ENCODE assay signal across 20 mouse cellular contexts in genomic region chr10:17042973-17043372, GRCm38 (mm10).
A peak's percentile ranks its signal among the peaks of the same experiment; 100 is the strongest.
DNase-seq lines count a peak whose midpoint lies in the region; ATAC-seq and TF ChIP-seq lines count a peak whose summit lies in the region.
"Had no signal": no experiment of that assay in that cellular context is flagged by ENCODE, and none has a peak within 500 bp of the region (broad histone marks: within the 10 kb centered on the region; RNA-seq: fewer than 3 reads in every experiment).

No protein-coding gene starts in this region.

- no peak overlapping the region for H3K4me2 ChIP-seq in midbrain, embryonic 11.5 days
- no peak overlapping the region for H3K4me2 ChIP-seq in midbrain, embryonic 15.5 days
- H3K4me2 ChIP-seq in embryonic facial prominence, embryonic 15.5 days (replicated peaks), result no peak overlapping the region
- no peak overlapping the region for H3K4me2 ChIP-seq in neural tube, embryonic 15.5 days
- H3K4me2 ChIP-seq: embryonic facial prominence, embryonic 12.5 days; kidney, embryonic 15.5 days; liver, embryonic 13.5 days; neural tube, embryonic 13.5 days had no signal

- DNase-seq in heart, adult 9 months (ENCODE audit: low spot score in 2 of 2), result peak; percentile 17 to 38
- no peak for DNase-seq in heart, embryonic 10.5 days (ENCODE audit: low spot score)
- DNase-seq in midbrain, embryonic 11.5 days (ENCODE audit: low spot score, missing footprints), result peak; percentile 31
- no peak for DNase-seq in spleen, postnatal 4 days (ENCODE audit: low spot score in 2 of 2)
- DNase-seq: adrenal gland, postnatal 14 days; cerebellum, adult 18-20 months; cerebellum, postnatal 36 days; left cerebral cortex, postnatal 4 days; liver, embryonic 13.5 days; right cerebral cortex, postnatal 14 days; thymus, postnatal 36 days had no signal

- H3K9me3 ChIP-seq in heart, embryonic 10.5 days, result no peaks in the 10 kb centered on the region
- H3K9me3 ChIP-seq in midbrain, embryonic 11.5 days (ENCODE audit: control insufficient read depth, low read length), result no peaks in the 10 kb centered on the region
- no peaks in the 10 kb centered on the region for H3K9me3 ChIP-seq in midbrain, embryonic 15.5 days
- no peaks in the 10 kb centered on the region for H3K9me3 ChIP-seq in embryonic facial prominence, embryonic 15.5 days (replicated peaks)
- H3K9me3 ChIP-seq in neural tube, embryonic 15.5 days (replicated peaks), result no peaks in the 10 kb centered on the region
- H3K9me3 ChIP-seq: embryonic facial prominence, embryonic 12.5 days; kidney, embryonic 15.5 days; liver, embryonic 13.5 days; neural tube, embryonic 13.5 days had no signal

- no peak overlapping the region for H3K9ac ChIP-seq in midbrain, embryonic 11.5 days (ENCODE audit: low read length)
- H3K9ac ChIP-seq in midbrain, embryonic 15.5 days, result no peak overlapping the region
- H3K9ac ChIP-seq in embryonic facial prominence, embryonic 15.5 days, result no peak overlapping the region
- H3K9ac ChIP-seq in neural tube, embryonic 15.5 days (replicated peaks), result no peak overlapping the region
- H3K9ac ChIP-seq: embryonic facial prominence, embryonic 12.5 days; kidney, embryonic 15.5 days; liver, embryonic 13.5 days; neural tube, embryonic 13.5 days had no signal

- TF ChIP-seq CTCF in small intestine, adult 2 months (IDR thresholded peaks at IDR 0.05; ENCODE audit: extremely low read depth, insufficient read length, insufficient replicate concordance, low read depth, low read length), result no peak

- no peaks in the 10 kb centered on the region for H3K36me3 ChIP-seq in heart, embryonic 10.5 days
- H3K36me3 ChIP-seq in midbrain, embryonic 11.5 days (ENCODE audit: control insufficient read depth, insufficient read depth, low read length), result no peaks in the 10 kb centered on the region
- no peaks in the 10 kb centered on the region for H3K36me3 ChIP-seq in midbrain, embryonic 15.5 days (replicated peaks)
- no peaks in the 10 kb centered on the region for H3K36me3 ChIP-seq in embryonic facial prominence, embryonic 15.5 days
- H3K36me3 ChIP-seq in small intestine, adult 2 months (ENCODE audit: control insufficient read depth, insufficient read depth, low read length), result no peaks in the 10 kb centered on the region
- H3K36me3 ChIP-seq in neural tube, embryonic 15.5 days, result no peaks in the 10 kb centered on the region
- H3K36me3 ChIP-seq: embryonic facial prominence, embryonic 12.5 days; kidney, embryonic 15.5 days; liver, embryonic 13.5 days; neural tube, embryonic 13.5 days had no signal

- H3K27me3 ChIP-seq in heart, embryonic 10.5 days (ENCODE audit: insufficient read depth, poor library complexity, severe bottlenecking), result no peaks in the 10 kb centered on the region
- H3K27me3 ChIP-seq in midbrain, embryonic 11.5 days (ENCODE audit: control insufficient read depth, insufficient read depth, low read length), result no peaks in the 10 kb centered on the region
- no peaks in the 10 kb centered on the region for H3K27me3 ChIP-seq in midbrain, embryonic 15.5 days (replicated peaks)
- H3K27me3 ChIP-seq in embryonic facial prominence, embryonic 15.5 days, result no peaks in the 10 kb centered on the region
- H3K27me3 ChIP-seq in small intestine, adult 2 months (ENCODE audit: control insufficient read depth, insufficient read depth, low read length), result no peaks in the 10 kb centered on the region
- no peaks in the 10 kb centered on the region for H3K27me3 ChIP-seq in neural tube, embryonic 15.5 days (replicated peaks)
- H3K27me3 ChIP-seq: embryonic facial prominence, embryonic 12.5 days; kidney, embryonic 15.5 days; liver, embryonic 13.5 days; neural tube, embryonic 13.5 days had no signal

- H3K4me3 ChIP-seq in heart, embryonic 10.5 days, result no peak overlapping the region
- no peak overlapping the region for H3K4me3 ChIP-seq in midbrain, embryonic 11.5 days (ENCODE audit: low read depth, low read length)
- no peak overlapping the region for H3K4me3 ChIP-seq in midbrain, embryonic 15.5 days
- no peak overlapping the region for H3K4me3 ChIP-seq in embryonic facial prominence, embryonic 15.5 days (replicated peaks)
- no peak overlapping the region for H3K4me3 ChIP-seq in small intestine, adult 2 months (ENCODE audit: low read depth, low read length)
- H3K4me3 ChIP-seq in neural tube, embryonic 15.5 days (replicated peaks), result no peak overlapping the region
- H3K4me3 ChIP-seq: embryonic facial prominence, embryonic 12.5 days; kidney, embryonic 15.5 days; layer of hippocampus, adult 2 months; liver, embryonic 13.5 days; neural tube, embryonic 13.5 days had no signal

- no peak for TF ChIP-seq POLR2A in small intestine, adult 2 months (IDR thresholded peaks at IDR 0.05; ENCODE audit: low read depth, low read length)

- H3K27ac ChIP-seq in heart, embryonic 10.5 days, result no peak overlapping the region
- H3K27ac ChIP-seq in midbrain, embryonic 11.5 days (ENCODE audit: low read depth, low read length), result no peak overlapping the region
- H3K27ac ChIP-seq in midbrain, embryonic 15.5 days, result no peak overlapping the region
- H3K27ac ChIP-seq in embryonic facial prominence, embryonic 15.5 days (replicated peaks), result no peak overlapping the region; the same call in 1 of the 2 replicates
- H3K27ac ChIP-seq in small intestine, adult 2 months (ENCODE audit: insufficient read depth, low read depth, low read length), result peak overlapping the region; percentile 4; the same call in 1 of the 2 replicates
- no peak overlapping the region for H3K27ac ChIP-seq in neural tube, embryonic 15.5 days (replicated peaks)
- H3K27ac ChIP-seq: embryonic facial prominence, embryonic 12.5 days; hindbrain, postnatal 0 days; kidney, embryonic 15.5 days; layer of hippocampus, adult 2 months; liver, embryonic 13.5 days; neural tube, embryonic 13.5 days had no signal

- whole genome bisulfite sequencing in heart, embryonic 10.5 days, result 74% methylated on average over 3 of the region's 3 CpGs
- 85% methylated on average over 3 of the region's 3 CpGs for WGBS in midbrain, embryonic 11.5 days
- WGBS in midbrain, embryonic 15.5 days, result 90% methylated on average over 3 of the region's 3 CpGs
- 35% methylated on average over 3 of the region's 3 CpGs for WGBS in embryonic facial prominence, embryonic 15.5 days
- WGBS in small intestine, adult 2 months, result 90% methylated on average over 3 of the region's 3 CpGs
- WGBS in neural tube, embryonic 15.5 days, result 87% methylated on average over 3 of the region's 3 CpGs

- no peak for ATAC-seq in midbrain, embryonic 11.5 days (ENCODE audit: low FRiP score)
- no peak for ATAC-seq in midbrain, embryonic 15.5 days (replicated peaks)
- 0 out of 2 replicates have a peak, but pooled peaks have one; percentile 47 for ATAC-seq in embryonic facial prominence, embryonic 15.5 days (ENCODE audit: insufficient number of reproducible peaks, low FRiP score, low TSS enrichment, low read depth)
- ATAC-seq in neural tube, embryonic 15.5 days (ENCODE audit: low FRiP score), result no peak
- ATAC-seq: hindbrain, postnatal 0 days had no signal

- H3K4me1 ChIP-seq in heart, embryonic 10.5 days, result no peaks in the 10 kb centered on the region
- no peaks in the 10 kb centered on the region for H3K4me1 ChIP-seq in midbrain, embryonic 11.5 days (ENCODE audit: control insufficient read depth, insufficient read depth, low read length)
- no peaks in the 10 kb centered on the region for H3K4me1 ChIP-seq in midbrain, embryonic 15.5 days
- H3K4me1 ChIP-seq in embryonic facial prominence, embryonic 15.5 days, result 0 out of 2 replicates have a peak, but pooled peaks cover 5% of the 10 kb centered on the region
- no peaks in the 10 kb centered on the region for H3K4me1 ChIP-seq in small intestine, adult 2 months (ENCODE audit: control insufficient read depth, insufficient read depth, insufficient read length, low read length)
- no peaks in the 10 kb centered on the region for H3K4me1 ChIP-seq in neural tube, embryonic 15.5 days
- H3K4me1 ChIP-seq: embryonic facial prominence, embryonic 12.5 days; kidney, embryonic 15.5 days; liver, embryonic 13.5 days; neural tube, embryonic 13.5 days had no signal

Comparison
In these comparisons a context has a peak if more than half of its experiments do, and no peak if none do; other contexts are left out.
1. DNase-seq: peak in heart, adult 9 months (2 of 2) and midbrain, embryonic 11.5 days (single experiment); none in heart, embryonic 10.5 days (single experiment) and spleen, postnatal 4 days (0 of 2).